Mouse (Mus musculus): Measurements from ENCODE around the gene Pgpep1.
A peak's percentile ranks its signal among the peaks of the same experiment; 100 is the strongest.

Pgpep1 gene

GRCm38 (mm10) chr8:70607603-70607897 lies 52.6 kb downstream of the Pgpep1 start:
- peak; percentile 38 for DNase-seq

GRCm38 (mm10) chr8:70606780-70607602 lies 53.2 kb downstream of the Pgpep1 start:
- DNase-seq, result peak; percentile 41

GRCm38 (mm10) chr8:70605871-70606779 lies 54.1 kb downstream of the Pgpep1 start:
- peak; percentile 37 for DNase-seq

GRCm38 (mm10) chr8:70604558-70604957 lies 55.6 kb downstream of the Pgpep1 start:
- DNase-seq, result no peak

- no peak for DNase-seq
Measured at GRCm38 (mm10) chr8:70602139-70602811, 57.9 kb downstream of the Pgpep1 start.

- DNase-seq, result peak; percentile 93
Measured at GRCm38 (mm10) chr8:70601271-70601649, 58.9 kb downstream of the Pgpep1 start.

- peak; percentile 85 for DNase-seq
Measured at GRCm38 (mm10) chr8:70600473-70601270, 59.5 kb downstream of the Pgpep1 start.

- DNase-seq, result no peak
Measured at GRCm38 (mm10) chr8:70599507-70600290, 60.5 kb downstream of the Pgpep1 start.

- DNase-seq, result peak; percentile 53
Measured at GRCm38 (mm10) chr8:70598722-70599121, 61.5 kb downstream of the Pgpep1 start.

- peak; percentile 92 for DNase-seq
Measured at GRCm38 (mm10) chr8:70598283-70598682, 61.9 kb downstream of the Pgpep1 start.

GRCm38 (mm10) chr8:70597417-70598272 lies 62.5 kb downstream of the Pgpep1 start:
- peak; percentile 48 for DNase-seq

GRCm38 (mm10) chr8:70596775-70597416 lies 63.3 kb downstream of the Pgpep1 start:
- peak; percentile 50 for DNase-seq
